Mouse (Mus musculus) limb, embryonic 14.5 days (tissue): ENCODE data around the gene Med1. TPM values are rescaled to one million over a fixed set of nuclear protein-coding genes. Genes with fewer than 3 reads are reported as not detected.
A peak's percentile ranks its signal among the peaks of the same experiment; 100 is the strongest.
"Not testable (repeated sequence)": the region's sequence is repeated elsewhere in the genome, so short reads cannot be mapped to it uniquely, and the experiment has no call there.

ENCODE experiments used
- ATAC-seq: fragments of 200-750 bp; cut with Nextera tagmentation; 2 replicates; pipeline ENCODE4 v1.8.0; 2017; ENCODE audit warnings: low read depth, moderate number of reproducible peaks, moderate TSS enrichment; ENCODE audit not compliant: low FRiP score
- DNase-seq: peaks from one replicate; pipeline ENCODE4 v3.0.0-alpha.2; 2015; ENCODE audit warnings: low spot score
- H3K27ac ChIP-seq: fragments of 300-500 bp; sonication (generic); replicated peaks from 2 replicates; pipeline ENCODE4 v1.5.1; 2014; ENCODE audit warnings: low read depth, mild to moderate bottlenecking, low read length, moderate library complexity, mixed read lengths
- H3K27me3 ChIP-seq: fragments of 300-500 bp; sonication (generic); 2 replicates; pipeline ENCODE4 v1.6.1; 2014; ENCODE audit warnings: low read length, mixed read lengths; ENCODE audit not compliant: control insufficient read depth, insufficient read depth
- H3K36me3 ChIP-seq: fragments of 300-500 bp; sonication (generic); 2 replicates; pipeline ENCODE4 v1.6.1; 2014; ENCODE audit warnings: mild to moderate bottlenecking, low read length, moderate library complexity, mixed read lengths; ENCODE audit not compliant: control insufficient read depth, insufficient read depth
- H3K4me1 ChIP-seq: fragments of 300-500 bp; sonication (generic); 2 replicates; pipeline ENCODE4 v1.6.1; 2014; ENCODE audit warnings: antibody characterized with exemption, low read length, mixed read lengths; ENCODE audit not compliant: control insufficient read depth, insufficient read depth
- H3K4me2 ChIP-seq: fragments of 300-500 bp; sonication (generic); replicated peaks from 2 replicates; pipeline ENCODE4 v1.6.1; 2014; ENCODE audit warnings: low read depth, mild to moderate bottlenecking, low read length, moderate library complexity; ENCODE audit not compliant: severe bottlenecking
- H3K4me3 ChIP-seq: fragments of 300-500 bp; sonication (generic); replicated peaks from 2 replicates; pipeline ENCODE4 v1.5.1; 2014; ENCODE audit warnings: low read length
- H3K9ac ChIP-seq: fragments of 300-500 bp; sonication (generic); 2 replicates; pipeline ENCODE4 v1.6.1; 2014; ENCODE audit warnings: mild to moderate bottlenecking, low read depth, low read length, moderate library complexity; ENCODE audit not compliant: severe bottlenecking
- H3K9me3 ChIP-seq: fragments of 300-500 bp; sonication (generic); 2 replicates; pipeline ENCODE4 v1.6.1; 2016; ENCODE audit warnings: low read length; ENCODE audit not compliant: control insufficient read depth
- POLR2A ChIP-seq: fragments of 200-500 bp; IDR thresholded peaks from 2 replicates; pipeline ENCODE4 v1.8.0; 2012; ENCODE audit warnings: inconsistent platforms, mild to moderate bottlenecking, moderate library complexity, borderline replicate concordance; ENCODE audit not compliant: insufficient read depth, insufficient read length; ENCODE audit errors: extremely low read depth
- WGBS: fragments of 180-500 bp; shearing (Covaris S2); extraction: QIAGEN DNeasy Blood & Tissue Kit; methylation state at CpG from one replicate; pipeline ENCODE4 v1.1.7; 2014; 5-methylcytosine and 5-hydroxymethylcytosine counted together
- polyA plus RNA-seq, 2 experiments: library from polyadenylated mRNA; depleted of rRNA in 1 of 2; stranded (reverse) in 1 of 2; unstranded in 1 of 2; fragments of >200 nt; fragmentation: Nextera tagmentation in 1 of 2; extraction: Ambion mirVana in 1 of 2; gene quantifications; 2 replicates each; pipeline versions ENCODE4 v1.2.1 to v1.2.3; 2012 to 2014

The Med1 gene
- polyA plus RNA-seq (2012; rRNA removed) = 27.9 and 28.5 TPM in 2 replicates
- polyA plus RNA-seq (2014; fragmentation: Nextera tagmentation; extraction: Ambion mirVana) = 51.3 and 59.4 TPM in 2 replicates

GRCm38 (mm10) chr11:98192901-98193805 is at the start of gene Med1:
TSS of gene Med1 (minus strand) at chr11:98193293.
- Histone ChIP-seq H3K9me3 (no peaks in the 10 kb centered on the region), H3K9ac (peak within 1 kb of the TSS; percentile 89), H3K27me3 (no peaks in the 10 kb centered on the region), H3K36me3 (peaks cover 18% of the 10 kb centered on the region), H3K4me3 (peak within 1 kb of the TSS; percentile 79), H3K4me2 (peak within 1 kb of the TSS; percentile 83), H3K4me1 (peaks cover 10% of the 10 kb centered on the region), H3K27ac (peak within 1 kb of the TSS; percentile 86)
- under 1% methylated on average over 48 of the region's 53 CpGs for WGBS
- TF ChIP-seq POLR2A = peak; percentile 55; the same call in 1 of the 2 replicates
- ATAC-seq (peak; percentile 96), DNase-seq (peak; percentile 99)

DNA sequence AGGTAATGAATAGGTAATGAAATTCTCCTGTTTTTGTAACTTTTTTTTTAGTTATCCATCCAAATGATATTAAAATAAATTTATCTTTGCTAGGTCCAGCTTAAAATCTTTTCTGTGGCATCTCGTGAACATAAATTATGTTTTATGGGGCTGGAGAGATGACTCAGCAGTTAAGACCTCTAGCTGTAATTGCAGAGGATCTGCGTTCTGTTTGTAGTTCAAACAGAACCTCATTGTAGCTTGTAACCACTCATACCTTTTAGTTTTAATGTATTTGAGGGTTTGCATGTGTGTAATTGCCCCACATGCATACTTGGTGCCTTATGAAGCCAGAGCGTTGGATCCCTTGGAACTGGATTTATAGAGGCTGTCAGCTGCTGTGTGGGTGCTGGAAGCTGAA is 45.9 kb upstream of the Med1 start:
- Histone ChIP-seq H3K4me3 (no peak overlapping the region), H3K36me3 (peaks cover 87% of the 10 kb centered on the region), H3K9ac (no peak overlapping the region), H3K4me1 (no peaks in the 10 kb centered on the region), H3K4me2 (no peak overlapping the region), H3K27ac (no peak overlapping the region), H3K9me3 (no peaks in the 10 kb centered on the region), H3K27me3 (no peaks in the 10 kb centered on the region)
- DNase-seq (no peak), ATAC-seq (no peak)
- WGBS = 78% methylated on average over 3 of the region's 3 CpGs
- no peak for TF ChIP-seq POLR2A

DNA sequence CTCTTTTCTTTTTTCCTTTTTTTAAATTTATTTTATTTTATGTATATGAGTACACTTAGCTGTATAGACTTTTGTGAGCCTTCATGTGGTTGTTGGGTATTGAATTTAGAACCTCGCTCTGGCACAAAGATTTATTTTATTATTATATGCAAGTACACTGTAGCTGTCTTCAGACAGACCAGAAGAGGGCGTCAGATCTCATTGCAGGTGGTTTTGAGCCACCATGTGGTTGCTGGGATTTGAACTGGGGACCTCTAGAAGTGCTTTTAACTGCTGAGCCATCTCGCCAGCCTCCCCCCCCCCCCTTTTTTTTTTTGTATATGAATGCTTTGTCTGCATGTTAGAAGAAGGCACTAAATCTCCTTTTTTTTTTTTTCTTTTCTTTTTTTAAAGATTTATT is 45.3 kb upstream of the Med1 start:
- Histone ChIP-seq H3K36me3 (peaks cover 86% of the 10 kb centered on the region), H3K27me3 (no peaks in the 10 kb centered on the region), H3K4me1 (no peaks in the 10 kb centered on the region), H3K9me3 (no peaks in the 10 kb centered on the region), H3K27ac (no peak overlapping the region), H3K4me3 (no peak overlapping the region), H3K4me2 (no peak overlapping the region), H3K9ac (no peak overlapping the region)
- 73% methylated on average over 3 of the region's 3 CpGs for WGBS
- ATAC-seq (no peak), DNase-seq (no peak)
- no peak for TF ChIP-seq POLR2A

DNA sequence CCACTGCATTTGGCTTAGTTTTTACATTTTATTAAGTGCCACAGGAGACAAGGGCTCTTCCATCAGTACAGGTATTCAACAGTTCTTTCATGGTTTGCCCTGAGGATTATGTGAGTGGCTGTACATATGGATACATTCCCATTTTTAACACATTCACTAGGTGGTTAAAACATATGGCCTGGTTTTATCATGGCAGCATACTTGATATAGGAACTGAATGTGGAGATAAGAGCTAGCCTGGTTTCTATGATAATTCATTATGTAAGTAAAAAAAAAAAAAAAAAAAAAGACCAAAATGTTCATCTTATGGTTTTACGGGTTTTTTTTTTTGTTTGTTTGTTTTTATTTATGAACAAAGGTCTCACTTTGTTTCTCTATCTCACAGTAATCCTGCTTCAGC is 33.3 kb upstream of the Med1 start:
- no peak for TF ChIP-seq POLR2A
- Histone ChIP-seq H3K9me3 (no peaks in the 10 kb centered on the region), H3K36me3 (peaks cover 83% of the 10 kb centered on the region), H3K27ac (no peak overlapping the region), H3K4me1 (no peaks in the 10 kb centered on the region), H3K4me2 (no peak overlapping the region), H3K27me3 (no peaks in the 10 kb centered on the region), H3K4me3 (no peak overlapping the region), H3K9ac (no peak overlapping the region)
- WGBS = 96% methylated on average over 1 of the region's 1 CpGs
- ATAC-seq = no peak
- DNase-seq = no peak

DNA sequence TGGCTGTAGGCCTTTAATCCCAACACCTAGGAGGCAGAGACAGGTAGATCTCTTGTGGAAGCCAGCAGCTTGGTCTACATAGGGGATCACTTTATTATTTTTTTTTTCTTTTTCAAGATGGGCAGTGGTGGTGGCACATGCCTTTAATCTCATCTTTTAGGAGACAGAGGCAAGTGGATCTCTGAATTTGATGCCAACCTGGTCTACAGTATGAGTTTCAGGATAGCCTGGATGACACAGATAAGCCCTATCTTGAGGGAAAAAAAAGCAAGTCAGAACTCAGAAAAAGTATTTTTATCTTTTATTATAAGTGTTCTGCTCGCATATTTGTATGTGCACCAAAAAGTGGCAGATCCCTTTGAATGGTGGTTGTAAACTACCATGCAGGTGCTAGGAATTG is 20.2 kb upstream of the Med1 start:
- Histone ChIP-seq H3K4me3 (no peak overlapping the region), H3K27ac (no peak overlapping the region), H3K36me3 (peaks cover 78% of the 10 kb centered on the region), H3K4me1 (no peaks in the 10 kb centered on the region), H3K4me2 (no peak overlapping the region), H3K9ac (no peak overlapping the region), H3K27me3 (no peaks in the 10 kb centered on the region), H3K9me3 (no peaks in the 10 kb centered on the region)
- ATAC-seq (no peak), DNase-seq (no peak)
- TF ChIP-seq POLR2A = no peak
- WGBS = 92% methylated on average over 1 of the region's 1 CpGs

DNA sequence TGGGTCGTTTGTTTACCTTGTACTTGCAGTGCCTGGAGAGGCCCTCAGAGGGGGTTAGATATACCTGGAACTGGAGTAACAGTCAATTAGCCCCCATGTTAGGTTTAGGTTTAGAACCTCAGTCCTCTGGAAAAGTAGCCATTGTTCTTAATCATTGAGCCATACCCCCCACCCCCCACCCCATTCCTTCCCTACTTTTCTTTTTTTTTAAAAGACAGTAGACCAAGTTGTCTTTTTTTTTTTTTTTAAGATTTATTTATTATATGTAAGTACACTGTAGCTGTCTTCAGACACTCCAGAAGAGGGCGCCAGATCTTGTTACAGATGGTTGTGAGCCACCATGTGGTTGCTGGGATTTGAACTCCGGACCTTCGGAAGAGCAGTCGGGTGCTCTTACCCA is 16.6 kb upstream of the Med1 start:
- H3K4me1 ChIP-seq, H3K4me2 ChIP-seq, H3K27me3 ChIP-seq, H3K4me3 ChIP-seq, H3K9ac ChIP-seq, DNase-seq, ATAC-seq, H3K9me3 ChIP-seq, H3K27ac ChIP-seq: not testable (repeated sequence)
- H3K36me3 ChIP-seq = peaks cover 66% of the 10 kb centered on the region
- WGBS = 93% methylated on average over 4 of the region's 5 CpGs

DNA sequence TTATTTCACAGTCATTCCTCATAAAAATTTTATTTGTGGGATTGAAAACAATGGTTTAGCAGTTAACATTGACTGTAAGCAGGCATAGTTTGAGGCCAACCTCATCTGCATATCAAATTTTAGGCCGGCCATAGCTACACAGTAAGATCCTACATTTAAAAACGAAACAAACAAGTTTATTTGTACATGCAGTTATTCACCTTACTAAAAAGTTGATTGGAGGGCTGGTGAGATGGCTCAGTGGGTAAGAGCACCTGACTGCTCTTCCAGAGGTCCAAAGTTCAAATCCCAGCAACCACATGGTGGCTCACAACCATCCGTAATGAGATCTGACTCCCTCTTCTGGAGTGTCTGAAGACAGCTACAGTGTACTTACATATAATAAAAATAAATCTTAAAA is 13.2 kb upstream of the Med1 start:
- H3K36me3 ChIP-seq = peaks cover 38% of the 10 kb centered on the region
- H3K9me3 ChIP-seq, H3K27ac ChIP-seq, DNase-seq, H3K4me1 ChIP-seq, H3K27me3 ChIP-seq, ATAC-seq, H3K9ac ChIP-seq: not testable (repeated sequence)
- peak overlapping the region; percentile 41; the same call in 1 of the 2 replicates for H3K4me2 ChIP-seq
- peak overlapping the region; percentile 18; the same call in 1 of the 2 replicates for H3K4me3 ChIP-seq
- 79% methylated on average over 3 of the region's 3 CpGs for WGBS
